Mouse (Mus musculus): ENCODE data around the gene Rnf32. TPM values are rescaled to one million over a fixed set of nuclear protein-coding genes. Genes with fewer than 3 reads are reported as not detected.

Rnf32 gene
- polyA plus RNA-seq, 1 experiment = 2.3 TPM

- DNase-seq (ENCODE audit: low read depth) = no peak
Measured at GRCm38 (mm10) chr5:29273426-29273825, 77.6 kb downstream of the Rnf32 start.

GRCm38 (mm10) chr5:29274746-29275145 lies 79.0 kb downstream of the Rnf32 start:
- DNase-seq (ENCODE audit: low read depth) = no peak

Other genes with a start within 250 kb of the Rnf32 start
- gene Lmbr1, start 182.4 kb downstream of the Rnf32 start, polyA plus RNA-seq (2012; rRNA removed) = 5.6 and 7.8 TPM in 2 replicates
- gene Nom1, start 238.7 kb downstream of the Rnf32 start, polyA plus RNA-seq (2012; rRNA removed) = 8.0 and 8.4 TPM in 2 replicates

Data from gonadal fat pad, adult 2 months (tissue).